Mouse (Mus musculus) lung, postnatal 0 days (tissue): Measurements from ENCODE around the gene Arhgap10.

Experiments used
- CTCF ChIP-seq: IDR thresholded peaks from 2 replicates; pipeline ENCODE4 v1.5.1; 2016; ENCODE audit warnings: antibody characterized with exemption, mild to moderate bottlenecking
- EP300 ChIP-seq: IDR thresholded peaks from 2 replicates; pipeline ENCODE4 v1.6.1; 2016; ENCODE audit warnings: antibody characterized with exemption, mild to moderate bottlenecking, control low read depth

DNA sequence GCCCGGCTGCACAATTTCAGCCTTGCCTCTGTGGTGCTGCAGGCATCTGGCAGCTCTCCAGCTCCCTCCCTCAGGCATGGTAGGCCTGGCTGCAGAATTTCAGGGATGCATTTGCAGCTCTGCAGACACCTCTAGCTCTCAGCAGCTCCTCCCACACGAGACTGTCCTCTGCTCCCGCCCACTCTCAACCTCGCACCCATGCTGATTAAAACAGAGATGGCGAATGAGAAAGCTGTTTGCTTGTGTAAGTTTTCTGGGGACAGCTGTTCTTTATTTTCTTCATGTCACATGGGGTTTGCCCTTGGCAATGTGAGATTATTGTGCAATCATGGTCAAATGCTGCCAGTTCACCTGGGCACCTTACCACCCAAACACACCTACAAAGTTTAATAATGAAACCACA lies 141.3 kb downstream of the Arhgap10 start:
- TF ChIP-seq CTCF: no peak
- TF ChIP-seq EP300: no peak
